8 mouse cellular contexts compared by ENCODE assay signal in the genomic region with DNA sequence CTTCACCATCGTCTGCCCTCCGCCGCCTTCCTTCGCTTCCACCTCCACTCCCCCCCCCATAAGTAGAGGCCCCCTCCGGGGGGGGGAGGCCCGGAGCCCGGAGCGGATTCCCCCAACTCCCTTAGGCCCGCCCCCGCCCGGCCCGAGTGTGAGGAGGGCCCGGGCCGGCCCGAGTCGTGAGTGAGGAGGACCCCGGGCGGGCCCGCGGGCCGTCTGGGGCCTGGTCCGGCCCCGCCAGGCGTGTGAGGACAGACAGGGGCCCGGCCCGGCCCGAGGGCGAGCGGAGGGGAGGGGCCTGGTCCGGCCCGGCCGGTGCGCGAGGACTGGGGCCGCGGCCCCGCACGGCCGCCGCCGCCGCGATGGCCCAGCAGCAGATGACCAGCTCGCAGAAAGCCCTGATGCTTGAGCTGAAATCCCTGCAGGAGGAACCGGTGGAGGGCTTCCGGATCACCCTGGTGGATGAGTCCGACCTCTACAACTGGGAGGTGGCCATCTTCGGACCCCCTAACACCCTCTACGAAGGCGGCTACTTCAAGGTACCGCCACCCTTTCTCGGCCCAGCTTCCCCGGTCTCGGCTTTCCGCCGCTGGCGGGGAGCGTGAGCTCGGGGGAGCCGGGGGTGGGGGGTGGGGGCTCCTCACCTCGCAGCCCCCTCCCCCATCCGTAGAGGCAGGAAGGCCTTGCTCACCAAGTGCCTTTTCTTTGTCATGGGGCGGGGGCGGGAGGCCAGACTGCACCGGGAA. TPM values are rescaled to one million over a fixed set of nuclear protein-coding genes. Genes with fewer than 3 reads are reported as not detected.
DNase-seq lines count a peak whose midpoint lies in the region; ATAC-seq and TF ChIP-seq lines count a peak whose summit lies in the region.

A gene (plus strand): TSS at position 33 of the 743 bp plus-strand sequence.

- peak within 1 kb of the TSS; percentile 60 for H3K4me2 ChIP-seq in embryonic facial prominence, embryonic 11.5 days (ENCODE audit: low read depth, low read length)
- peak within 1 kb of the TSS; percentile 82 for H3K4me2 ChIP-seq in intestine, postnatal 0 days (replicated peaks; ENCODE audit: low read depth)
- peak within 1 kb of the TSS; percentile 67 for H3K4me2 ChIP-seq in limb, embryonic 12.5 days
- peak within 1 kb of the TSS; percentile 72 for H3K4me2 ChIP-seq in midbrain, embryonic 13.5 days (replicated peaks)

- DNase-seq in left cerebral cortex, adult 18-20 months (ENCODE audit: low spot score in 2 of 2) = peak; percentile 20 to 44
- DNase-seq in left cerebral cortex, adult 11 months (ENCODE audit: low spot score) = no peak
- peak; percentile 78 for DNase-seq in embryonic facial prominence, embryonic 11.5 days (ENCODE audit: low spot score)
- DNase-seq in spleen, adult 2 months (ENCODE audit: low read depth in 1 of 2, low spot score in 2 of 2) = peak in 1 of 2 experiments; percentile 52

- peak within 1 kb of the TSS; percentile 99 for H3K27ac ChIP-seq in embryonic facial prominence, embryonic 11.5 days (replicated peaks; ENCODE audit: low read depth, low read length)
- peak within 1 kb of the TSS; percentile 98 for H3K27ac ChIP-seq in intestine, postnatal 0 days (ENCODE audit: low read depth, low read length)
- peak within 1 kb of the TSS; percentile 100 for H3K27ac ChIP-seq in limb, embryonic 12.5 days
- H3K27ac ChIP-seq in midbrain, embryonic 13.5 days = peak within 1 kb of the TSS; percentile 100
- peak within 1 kb of the TSS; percentile 92 for H3K27ac ChIP-seq in spleen, adult 2 months (ENCODE audit: insufficient read depth, low read length)

- ATAC-seq in embryonic facial prominence, embryonic 11.5 days (replicated peaks; ENCODE audit: insufficient number of reproducible peaks, low FRiP score, low TSS enrichment, low read depth) = peak; percentile 82
- ATAC-seq in granulocyte monocyte progenitor cell, adult 5-6 weeks (replicated peaks; ENCODE audit: poor library complexity, severe bottlenecking) = peak; percentile 36
- ATAC-seq in intestine, postnatal 0 days = peak; percentile 71
- peak; percentile 68 for ATAC-seq in limb, embryonic 12.5 days (ENCODE audit: insufficient number of reproducible peaks, insufficient read depth, low FRiP score, low TSS enrichment, low read depth)
- peak; percentile 87 for ATAC-seq in midbrain, embryonic 13.5 days

- WGBS in embryonic facial prominence, embryonic 11.5 days = 0% methylated on average over 43 of the region's 65 CpGs
- 0% methylated on average over 50 of the region's 65 CpGs for WGBS in intestine, postnatal 0 days
- 1% methylated on average over 52 of the region's 65 CpGs for WGBS in limb, embryonic 12.5 days
- 0% methylated on average over 39 of the region's 65 CpGs for WGBS in midbrain, embryonic 13.5 days
- under 1% methylated on average over 62 of the region's 65 CpGs for WGBS in spleen, adult 2 months

- H3K4me1 ChIP-seq in embryonic facial prominence, embryonic 11.5 days (ENCODE audit: control insufficient read depth, insufficient read depth, low read length) = no peaks in the 10 kb centered on the region
- peaks cover 4% of the 10 kb centered on the region for H3K4me1 ChIP-seq in intestine, postnatal 0 days (replicated peaks; ENCODE audit: control insufficient read depth, insufficient read depth, low read length)
- peaks cover 6% of the 10 kb centered on the region for H3K4me1 ChIP-seq in limb, embryonic 12.5 days (replicated peaks)
- peaks cover 26% of the 10 kb centered on the region for H3K4me1 ChIP-seq in midbrain, embryonic 13.5 days (replicated peaks)
- H3K4me1 ChIP-seq in spleen, adult 2 months (ENCODE audit: control insufficient read depth, insufficient read depth, insufficient read length) = peaks cover 8% of the 10 kb centered on the region; the same call in 1 of the 2 replicates

- H3K4me3 ChIP-seq in embryonic facial prominence, embryonic 11.5 days (ENCODE audit: low read depth, low read length) = peak within 1 kb of the TSS; percentile 94
- H3K4me3 ChIP-seq in intestine, postnatal 0 days (ENCODE audit: low read depth, low read length) = peak within 1 kb of the TSS; percentile 96
- peak within 1 kb of the TSS; percentile 94 for H3K4me3 ChIP-seq in limb, embryonic 12.5 days (replicated peaks)
- H3K4me3 ChIP-seq in midbrain, embryonic 13.5 days (replicated peaks) = peak within 1 kb of the TSS; percentile 94
- H3K4me3 ChIP-seq in spleen, adult 2 months (ENCODE audit: extremely low read depth, insufficient read depth, insufficient read length) = peak within 1 kb of the TSS; percentile 98

- H3K9ac ChIP-seq in embryonic facial prominence, embryonic 11.5 days (replicated peaks; ENCODE audit: low read length) = peak within 1 kb of the TSS; percentile 99
- peak within 1 kb of the TSS; percentile 97 for H3K9ac ChIP-seq in intestine, postnatal 0 days (ENCODE audit: low read depth, low read length)
- peak within 1 kb of the TSS; percentile 99 for H3K9ac ChIP-seq in limb, embryonic 12.5 days (replicated peaks)
- peak within 1 kb of the TSS; percentile 99 for H3K9ac ChIP-seq in midbrain, embryonic 13.5 days (replicated peaks)

- peak; percentile 23 for TF ChIP-seq CTCF in intestine, postnatal 0 days (IDR thresholded peaks at IDR 0.05; ENCODE audit: low read depth)
- no peak for TF ChIP-seq CTCF in spleen, adult 2 months (IDR thresholded peaks at IDR 0.05; ENCODE audit: extremely low read depth, insufficient read depth, insufficient read length, insufficient replicate concordance)

- TF ChIP-seq POLR2A in spleen, adult 2 months (IDR thresholded peaks at IDR 0.05; ENCODE audit: low read depth, low read length) = no peak

- H3K9me3 ChIP-seq in embryonic facial prominence, embryonic 11.5 days (replicated peaks; ENCODE audit: control insufficient read depth, low read length) = no peaks in the 10 kb centered on the region
- H3K9me3 ChIP-seq in intestine, postnatal 0 days (ENCODE audit: control insufficient read depth) = no peaks in the 10 kb centered on the region
- peaks cover 5% of the 10 kb centered on the region; the same call in 1 of the 2 replicates for H3K9me3 ChIP-seq in limb, embryonic 12.5 days
- H3K9me3 ChIP-seq in midbrain, embryonic 13.5 days = no peaks in the 10 kb centered on the region

- no peaks in the 10 kb centered on the region for H3K27me3 ChIP-seq in embryonic facial prominence, embryonic 11.5 days (ENCODE audit: control insufficient read depth, insufficient read depth, low read length)
- H3K27me3 ChIP-seq in intestine, postnatal 0 days (replicated peaks; ENCODE audit: control insufficient read depth, insufficient read depth, low read length) = no peaks in the 10 kb centered on the region
- no peaks in the 10 kb centered on the region for H3K27me3 ChIP-seq in limb, embryonic 12.5 days
- 0 out of 2 replicates have a peak, but pooled peaks cover 4% of the 10 kb centered on the region for H3K27me3 ChIP-seq in midbrain, embryonic 13.5 days
- no peaks in the 10 kb centered on the region for H3K27me3 ChIP-seq in spleen, adult 2 months (ENCODE audit: control insufficient read depth, insufficient read depth, low read length)

- no peaks in the 10 kb centered on the region; the same call in 1 of the 2 replicates for H3K36me3 ChIP-seq in embryonic facial prominence, embryonic 11.5 days (replicated peaks; ENCODE audit: control insufficient read depth, insufficient read depth, low read depth, low read length)
- H3K36me3 ChIP-seq in intestine, postnatal 0 days (ENCODE audit: control insufficient read depth, insufficient read depth) = 0 out of 2 replicates have a peak, but pooled peaks cover 3% of the 10 kb centered on the region
- H3K36me3 ChIP-seq in limb, embryonic 12.5 days = peaks cover 27% of the 10 kb centered on the region
- peaks cover 16% of the 10 kb centered on the region for H3K36me3 ChIP-seq in midbrain, embryonic 13.5 days
- no peaks in the 10 kb centered on the region for H3K36me3 ChIP-seq in spleen, adult 2 months (ENCODE audit: control insufficient read depth, insufficient read depth, low read length)

RNA-seq across cellular contexts. Expression of the gene that starts here (rescaled TPM):
- total RNA-seq in left cerebral cortex, adult 18-20 months (2021) = 10 to 100 TPM; 85.2 to 88.4 TPM
- polyA plus RNA-seq in embryonic facial prominence, embryonic 11.5 days (2014; fragmentation: Nextera tagmentation; extraction: Ambion mirVana) = 109 and 110 TPM in 2 replicates
- 135 and 142 TPM in 2 replicates for total RNA-seq in granulocyte monocyte progenitor cell, adult 5-6 weeks (2014; fragmentation: Nextera tagmentation)
- 26.7 and 28.1 TPM in 2 replicates for total RNA-seq in granulocyte monocyte progenitor cell, adult 5-6 weeks (2017)
- polyA plus RNA-seq in intestine, postnatal 0 days (2015; fragmentation: Nextera tagmentation; extraction: Ambion mirVana) = 64.5 and 67.9 TPM in 2 replicates
- polyA plus RNA-seq in limb, embryonic 12.5 days (2016; fragmentation: Nextera tagmentation; extraction: Ambion mirVana) = 106 and 120 TPM in 2 replicates
- polyA plus RNA-seq in midbrain, embryonic 13.5 days (2015; fragmentation: Nextera tagmentation; extraction: Ambion mirVana) = 76.5 and 87.8 TPM in 2 replicates
- 28.5 and 30.3 TPM in 2 replicates for polyA plus RNA-seq in spleen, adult 2 months (2012; rRNA removed)

Comparison
In these comparisons a context has a peak if more than half of its experiments do, and no peak if none do; other contexts are left out.
1. ATAC-seq: peak in every context shown above with its lines; median percentile 87 in midbrain, embryonic 13.5 days; 82 in embryonic facial prominence, embryonic 11.5 days; 71 in intestine, postnatal 0 days; 68 in limb, embryonic 12.5 days; 36 in granulocyte monocyte progenitor cell, adult 5-6 weeks.